Mouse (Mus musculus): ENCODE data around the gene Krt2. TPM values are rescaled to one million over a fixed set of nuclear protein-coding genes. Genes with fewer than 3 reads are reported as not detected.

The Krt2 gene
- polyA plus RNA-seq (2015; fragmentation: Nextera tagmentation; extraction: Ambion mirVana), result not detected in 2 replicates

DNA sequence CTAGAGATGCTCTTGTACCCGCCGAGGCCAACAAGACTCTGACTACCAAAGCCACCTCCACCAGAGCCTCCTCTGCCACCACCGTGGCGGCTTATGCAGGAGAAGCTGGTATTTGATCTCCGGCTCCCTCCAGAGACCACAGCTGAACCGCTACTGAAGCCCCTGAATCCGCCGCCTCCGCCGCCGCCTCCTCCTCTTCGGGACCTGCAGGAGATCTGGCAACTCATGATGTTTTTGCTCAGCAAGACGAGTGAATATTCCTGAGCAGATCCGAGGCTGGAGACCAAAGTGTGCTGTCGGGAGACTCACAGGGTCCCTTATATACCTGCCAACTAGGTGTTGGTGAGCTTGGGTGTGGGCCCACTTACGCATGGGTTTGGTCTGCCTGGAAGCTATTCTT lies at the start of gene Krt2:
TSS of gene Krt2 (minus strand) at position 295 of the 400 bp plus-strand sequence.
- Histone ChIP-seq H3K36me3 (ENCODE audit: insufficient read depth, low read length) (no peaks in the 10 kb centered on the region), H3K27me3 (replicated peaks; ENCODE audit: insufficient read depth, low read length) (no peaks in the 10 kb centered on the region), H3K9me3 (ENCODE audit: low read length) (no peaks in the 10 kb centered on the region), H3K4me3 (ENCODE audit: low read depth, low read length) (no peak within 1 kb of the TSS), H3K9ac (replicated peaks; ENCODE audit: low read depth) (no peak within 1 kb of the TSS), H3K4me1 (ENCODE audit: insufficient read depth, low read depth, low read length) (no peaks in the 10 kb centered on the region), H3K4me2 (replicated peaks; ENCODE audit: low read depth, low read length) (no peak within 1 kb of the TSS), H3K27ac (ENCODE audit: low read length) (no peak within 1 kb of the TSS)
- WGBS, result 72% methylated on average over 16 of the region's 16 CpGs
- no peak for TF ChIP-seq CTCF (IDR thresholded peaks at IDR 0.05)
- no peak for DNase-seq (ENCODE audit: low spot score)
- ATAC-seq, result no peak

DNA sequence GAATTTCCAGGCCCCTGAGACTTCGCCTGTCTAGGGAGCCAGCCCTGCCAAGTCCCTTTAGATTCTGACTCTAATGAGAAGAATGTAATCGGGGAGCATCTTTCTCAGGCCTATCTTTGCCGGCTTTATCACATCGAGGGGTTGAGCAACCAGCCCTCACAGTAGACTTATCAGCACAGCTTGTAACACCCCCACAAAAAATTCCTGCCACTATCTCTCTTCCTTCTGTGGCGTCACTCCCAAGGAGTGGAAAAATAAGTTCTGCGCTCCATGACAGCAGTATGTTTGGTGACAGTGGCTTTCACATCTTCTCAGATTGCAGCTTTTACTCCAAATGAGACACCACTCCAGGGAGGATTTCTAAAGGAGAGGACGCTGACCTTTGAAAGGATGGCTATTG lies 48.8 kb upstream of the Krt2 start:
- Histone ChIP-seq H3K27ac (ENCODE audit: low read length) (no peak overlapping the region), H3K36me3 (ENCODE audit: insufficient read depth, low read length) (no peaks in the 10 kb centered on the region), H3K9ac (replicated peaks; ENCODE audit: low read depth) (no peak overlapping the region), H3K9me3 (ENCODE audit: low read length) (no peaks in the 10 kb centered on the region), H3K4me3 (ENCODE audit: low read depth, low read length) (no peak overlapping the region), H3K4me2 (replicated peaks; ENCODE audit: low read depth, low read length) (no peak overlapping the region), H3K27me3 (replicated peaks; ENCODE audit: insufficient read depth, low read length) (no peaks in the 10 kb centered on the region), H3K4me1 (ENCODE audit: insufficient read depth, low read depth, low read length) (no peaks in the 10 kb centered on the region)
- TF ChIP-seq EP300 (IDR thresholded peaks at IDR 0.05) (no peak), CTCF (IDR thresholded peaks at IDR 0.05) (no peak)
- WGBS, result 68% methylated on average over 7 of the region's 7 CpGs
- no peak for ATAC-seq
- no peak for DNase-seq (ENCODE audit: low spot score)

DNA sequence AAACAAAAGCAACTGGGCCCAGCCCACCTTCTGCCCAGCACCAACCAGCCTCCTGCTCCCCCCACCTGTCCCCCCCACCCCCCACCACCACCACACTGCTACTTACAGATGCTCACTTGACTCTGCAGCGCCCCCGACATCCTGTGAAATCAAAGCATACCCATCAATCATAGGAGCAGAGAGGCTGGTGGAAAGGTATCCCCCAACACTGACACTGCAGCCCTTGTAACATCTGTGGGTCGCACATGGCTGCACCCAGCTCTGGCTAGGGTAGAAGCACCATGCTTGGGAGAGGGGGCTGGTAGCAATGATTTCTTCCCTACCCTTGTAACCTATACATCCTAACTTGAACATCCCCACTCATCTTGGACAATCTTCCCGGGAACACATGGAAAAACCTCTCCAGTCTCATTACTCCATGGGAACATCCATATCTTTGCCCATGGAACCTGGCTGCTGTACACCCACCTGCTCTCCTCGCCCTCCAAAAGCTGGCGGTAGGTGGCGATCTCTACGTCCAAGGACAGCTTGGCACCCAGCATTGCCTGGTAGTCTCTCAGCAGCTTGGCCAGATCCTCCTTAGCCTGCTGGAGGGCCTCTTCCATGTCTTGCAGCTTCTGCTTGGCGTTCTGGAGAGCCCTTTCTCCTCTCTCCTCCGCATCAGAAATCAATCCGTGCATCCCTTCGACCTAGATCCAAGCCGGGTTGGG lies 42.6 kb upstream of the Krt2 start:
- Histone ChIP-seq H3K9me3 (ENCODE audit: low read length) (no peaks in the 10 kb centered on the region), H3K9ac (replicated peaks; ENCODE audit: low read depth) (no peak overlapping the region), H3K27ac (ENCODE audit: low read length) (no peak overlapping the region), H3K27me3 (replicated peaks; ENCODE audit: insufficient read depth, low read length) (0 out of 2 replicates have a peak, but pooled peaks cover 11% of the 10 kb centered on the region), H3K4me2 (replicated peaks; ENCODE audit: low read depth, low read length) (no peak overlapping the region), H3K4me1 (ENCODE audit: insufficient read depth, low read depth, low read length) (no peaks in the 10 kb centered on the region), H3K4me3 (ENCODE audit: low read depth, low read length) (no peak overlapping the region), H3K36me3 (ENCODE audit: insufficient read depth, low read length) (no peaks in the 10 kb centered on the region)
- no peak for ATAC-seq
- TF ChIP-seq CTCF (IDR thresholded peaks at IDR 0.05) (peak; percentile 34), EP300 (IDR thresholded peaks at IDR 0.05) (no peak)
- DNase-seq (ENCODE audit: low spot score), result no peak
- 47% methylated on average over 13 of the region's 13 CpGs for WGBS

DNA sequence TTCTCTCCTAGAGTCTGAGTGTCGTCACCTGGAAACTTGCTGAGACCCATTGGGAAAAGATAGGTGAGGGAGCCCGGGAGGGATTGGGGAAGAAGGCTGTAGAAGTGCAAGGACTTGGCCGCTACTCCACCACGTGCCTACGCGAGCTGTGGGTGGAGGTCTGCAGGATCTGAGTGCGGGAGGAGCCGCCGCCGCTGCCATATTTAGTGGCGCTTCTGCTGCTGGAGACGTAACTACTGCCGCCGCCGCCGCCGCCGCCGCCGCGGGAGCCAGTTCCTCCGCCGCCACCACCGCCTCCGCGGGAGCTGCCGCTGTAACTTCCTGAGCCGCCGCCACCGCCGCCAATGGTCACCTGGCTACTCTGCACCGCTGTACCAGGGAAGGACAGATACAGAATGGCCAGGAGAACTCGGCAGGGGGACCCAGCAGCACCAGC lies 41.8 kb upstream of the Krt2 start:
- H3K36me3 ChIP-seq (ENCODE audit: insufficient read depth, low read length), result no peaks in the 10 kb centered on the region
- H3K4me2 ChIP-seq (replicated peaks; ENCODE audit: low read depth, low read length), result peak overlapping the region; percentile 59
- WGBS, result under 1% methylated on average over 32 of the region's 33 CpGs
- H3K4me3 ChIP-seq (ENCODE audit: low read depth, low read length), result peak overlapping the region; percentile 28
- no peak overlapping the region for H3K27ac ChIP-seq (ENCODE audit: low read length)
- 0 out of 2 replicates have a peak, but pooled peaks cover 11% of the 10 kb centered on the region for H3K27me3 ChIP-seq (replicated peaks; ENCODE audit: insufficient read depth, low read length)
- TF ChIP-seq CTCF (IDR thresholded peaks at IDR 0.05) (no peak), EP300 (IDR thresholded peaks at IDR 0.05) (no peak)
- H3K9me3 ChIP-seq (ENCODE audit: low read length), result no peaks in the 10 kb centered on the region
- H3K9ac ChIP-seq (replicated peaks; ENCODE audit: low read depth), result no peak overlapping the region
- ATAC-seq (peak; percentile 33; the same call in 1 of the 2 replicates), DNase-seq (ENCODE audit: low spot score) (peak; percentile 49)
- no peaks in the 10 kb centered on the region for H3K4me1 ChIP-seq (ENCODE audit: insufficient read depth, low read depth, low read length)

DNA sequence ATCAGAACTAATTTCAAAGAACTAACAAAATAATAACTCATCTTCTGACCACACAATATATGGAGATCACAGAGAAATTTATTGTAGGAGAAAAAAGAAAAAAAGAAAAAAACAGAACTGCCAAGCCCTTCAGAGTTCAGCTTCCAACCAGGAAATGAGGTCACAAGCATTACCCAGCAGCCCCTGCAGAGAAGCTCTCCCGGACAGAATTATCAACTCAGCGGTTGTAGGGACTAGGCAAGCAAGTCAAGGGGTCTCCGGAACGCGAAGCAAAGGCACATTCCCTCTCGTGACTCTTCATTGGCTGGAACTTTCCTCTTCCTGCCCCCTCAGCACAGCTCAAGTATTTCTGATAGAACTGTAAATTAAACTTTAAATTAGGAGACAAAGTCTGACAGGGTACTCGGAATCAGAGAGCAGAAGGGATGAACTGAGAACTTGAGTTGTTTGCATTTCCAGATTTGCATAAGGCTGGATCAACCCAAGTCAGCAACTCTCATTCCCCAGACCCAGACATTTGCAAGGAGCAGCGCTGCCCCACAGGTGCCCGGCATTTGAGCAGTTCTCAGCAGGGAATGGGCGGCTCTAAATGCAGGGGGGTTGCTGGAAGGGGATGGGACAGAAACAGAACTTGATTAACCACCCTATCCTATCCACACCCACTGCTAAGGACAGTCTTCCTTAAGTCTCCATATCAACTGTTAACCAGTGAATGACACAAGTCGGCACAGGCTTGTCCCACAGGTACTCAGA lies 40.9 kb upstream of the Krt2 start:
- Histone ChIP-seq H3K27ac (ENCODE audit: low read length) (no peak overlapping the region), H3K9ac (replicated peaks; ENCODE audit: low read depth) (no peak overlapping the region), H3K4me2 (replicated peaks; ENCODE audit: low read depth, low read length) (0 out of 2 replicates have a peak overlapping the region, but pooled peaks have one; percentile 59), H3K9me3 (ENCODE audit: low read length) (no peaks in the 10 kb centered on the region), H3K4me3 (ENCODE audit: low read depth, low read length) (no peak overlapping the region), H3K36me3 (ENCODE audit: insufficient read depth, low read length) (no peaks in the 10 kb centered on the region), H3K4me1 (ENCODE audit: insufficient read depth, low read depth, low read length) (no peaks in the 10 kb centered on the region), H3K27me3 (replicated peaks; ENCODE audit: insufficient read depth, low read length) (0 out of 2 replicates have a peak, but pooled peaks cover 11% of the 10 kb centered on the region)
- 10% methylated on average over 11 of the region's 11 CpGs for WGBS
- no peak for DNase-seq (ENCODE audit: low spot score)
- no peak for ATAC-seq
- TF ChIP-seq CTCF (IDR thresholded peaks at IDR 0.05) (no peak), EP300 (IDR thresholded peaks at IDR 0.05) (no peak)

DNA sequence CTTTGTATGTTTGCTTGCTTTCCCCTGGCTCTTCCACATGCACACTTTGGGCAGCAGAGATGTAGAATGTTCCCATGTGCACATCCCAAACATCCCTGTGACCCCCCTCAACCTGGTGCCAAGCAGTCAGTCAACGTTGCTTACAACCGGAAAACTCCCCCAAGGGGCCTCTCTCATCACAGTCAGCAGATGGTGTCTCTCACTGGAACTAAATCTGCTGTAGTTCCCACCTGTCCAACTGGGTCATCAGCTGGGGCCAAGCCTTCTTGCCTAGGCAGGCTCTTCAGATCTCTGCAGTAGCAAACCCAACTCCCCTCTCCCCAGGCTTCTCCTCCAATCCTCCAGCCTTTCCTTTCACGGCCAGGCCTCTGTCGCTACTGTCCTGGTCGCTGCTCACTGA lies 38.7 kb upstream of the Krt2 start:
- no peaks in the 10 kb centered on the region for H3K36me3 ChIP-seq (ENCODE audit: insufficient read depth, low read length)
- no peak overlapping the region for H3K27ac ChIP-seq (ENCODE audit: low read length)
- no peaks in the 10 kb centered on the region for H3K9me3 ChIP-seq (ENCODE audit: low read length)
- no peak for DNase-seq (ENCODE audit: low spot score)
- no peak overlapping the region for H3K4me2 ChIP-seq (replicated peaks; ENCODE audit: low read depth, low read length)
- H3K4me3 ChIP-seq (ENCODE audit: low read depth, low read length), result no peak overlapping the region
- TF ChIP-seq EP300 (IDR thresholded peaks at IDR 0.05) (no peak), CTCF (IDR thresholded peaks at IDR 0.05) (no peak)
- ATAC-seq, result no peak
- H3K27me3 ChIP-seq (replicated peaks; ENCODE audit: insufficient read depth, low read length), result 0 out of 2 replicates have a peak, but pooled peaks cover 11% of the 10 kb centered on the region
- no peaks in the 10 kb centered on the region for H3K4me1 ChIP-seq (ENCODE audit: insufficient read depth, low read depth, low read length)
- H3K9ac ChIP-seq (replicated peaks; ENCODE audit: low read depth), result no peak overlapping the region
- 40% methylated on average over 5 of the region's 5 CpGs for WGBS

Measured in lung, postnatal 0 days (tissue).